In the genomic region with DNA sequence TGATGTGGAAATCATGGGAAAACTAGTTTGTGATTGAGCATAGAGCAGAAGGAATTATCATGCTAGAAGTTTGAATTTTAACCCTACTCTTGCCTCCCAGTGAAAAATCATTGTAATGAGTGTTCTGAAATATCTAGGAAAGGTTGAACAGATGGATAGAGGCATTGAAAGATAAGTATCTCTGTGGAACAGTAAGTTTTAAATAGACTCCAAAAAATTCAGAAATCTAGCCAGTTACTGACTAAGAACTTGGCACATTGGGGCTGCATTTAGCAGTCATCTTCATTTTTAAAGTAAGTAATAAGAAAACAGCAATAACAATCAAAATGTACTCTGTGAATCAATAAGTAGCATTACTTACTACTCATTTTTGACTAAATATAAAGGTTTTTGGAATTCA, we compare ENCODE assay signal across 28 mouse cellular contexts.
A peak's percentile ranks its signal among the peaks of the same experiment; 100 is the strongest.
DNase-seq lines count a peak whose midpoint lies in the region; ATAC-seq and TF ChIP-seq lines count a peak whose summit lies in the region.
"Had no signal": no experiment of that assay in that cellular context is flagged by ENCODE, and none has a peak within 500 bp of the region (broad histone marks: within the 10 kb centered on the region; RNA-seq: fewer than 3 reads in every experiment).

No protein-coding gene starts in this region.

- H3K27me3 ChIP-seq in midbrain, embryonic 13.5 days, result no peaks in the 10 kb centered on the region
- H3K27me3 ChIP-seq: CH12.LX; embryonic facial prominence, embryonic 13.5 days; embryonic facial prominence, embryonic 15.5 days; forebrain, embryonic 12.5 days; Patski had no signal

- no peaks in the 10 kb centered on the region for H3K9me3 ChIP-seq in midbrain, embryonic 13.5 days
- H3K9me3 ChIP-seq: embryonic facial prominence, embryonic 13.5 days; embryonic facial prominence, embryonic 15.5 days; forebrain, embryonic 10.5 days; forebrain, embryonic 12.5 days had no signal

- TF ChIP-seq CTCF in left cerebral cortex, adult 2 months (IDR thresholded peaks at IDR 0.05), result no peak

- intact Hi-C loops in left cerebral cortex, adult 2 months (cut with DNase I), result no loop called here

- H3K4me2 ChIP-seq in midbrain, embryonic 13.5 days (replicated peaks), result no peak overlapping the region
- H3K4me2 ChIP-seq: embryonic facial prominence, embryonic 13.5 days; embryonic facial prominence, embryonic 15.5 days; forebrain, embryonic 12.5 days had no signal

- peak overlapping the region; percentile 33; the same call in 1 of the 2 replicates for H3K27ac ChIP-seq in left cerebral cortex, adult 2 months
- no peak overlapping the region for H3K27ac ChIP-seq in midbrain, embryonic 13.5 days
- H3K27ac ChIP-seq: embryonic facial prominence, embryonic 13.5 days; embryonic facial prominence, embryonic 15.5 days; forebrain, embryonic 10.5 days; forebrain, embryonic 12.5 days had no signal

- no peaks in the 10 kb centered on the region for H3K4me1 ChIP-seq in midbrain, embryonic 13.5 days (replicated peaks)
- H3K4me1 ChIP-seq: embryonic facial prominence, embryonic 13.5 days; embryonic facial prominence, embryonic 15.5 days; forebrain, embryonic 10.5 days; forebrain, embryonic 12.5 days had no signal

- H3K4me3 ChIP-seq in left cerebral cortex, adult 2 months, result no peak overlapping the region
- H3K4me3 ChIP-seq in midbrain, embryonic 13.5 days (replicated peaks), result no peak overlapping the region
- H3K4me3 ChIP-seq: embryonic facial prominence, embryonic 13.5 days; embryonic facial prominence, embryonic 15.5 days; erythroblast, embryonic 14.5 days; forebrain, embryonic 10.5 days; forebrain, embryonic 12.5 days had no signal

- DNase-seq in frontal cortex, postnatal 10 days (ENCODE audit: low spot score in 2 of 2), result no peak
- DNase-seq in left cerebral cortex, adult 2 months (ENCODE audit: extremely low spot score in 1 of 2, low spot score in 2 of 2), result no peak
- no peak for DNase-seq in left cerebral cortex, adult 9 months (ENCODE audit: low spot score in 2 of 2)
- DNase-seq: adrenal gland, adult 8-10 months; adrenal gland, postnatal 14 days; adrenal gland, postnatal 36 days; B cell, adult 2 months; cerebellum, adult 11 months; cerebellum, adult 18-20 months; cerebellum, adult 8-10 months; cerebellum, adult 9-11 months; cerebellum, postnatal 14 days; cerebellum, postnatal 36 days; embryo, embryonic 11 days had no signal

- ATAC-seq in frontal cortex, adult (ENCODE audit: low TSS enrichment), result peak; percentile 84
- ATAC-seq in midbrain, embryonic 13.5 days, result no peak
- ATAC-seq: activated CD4-positive, CD25-positive, alpha-beta regulatory T cell, adult 4 months; CD4-positive, CD25-positive, alpha-beta regulatory T cell, adult 4 months; forebrain, embryonic 14.5 days; forebrain, embryonic 16.5 days; Patski had no signal

- no peak overlapping the region for H3K9ac ChIP-seq in midbrain, embryonic 13.5 days (replicated peaks)
- H3K9ac ChIP-seq: embryonic facial prominence, embryonic 13.5 days; embryonic facial prominence, embryonic 15.5 days; forebrain, embryonic 12.5 days had no signal

- H3K36me3 ChIP-seq in midbrain, embryonic 13.5 days, result no peaks in the 10 kb centered on the region
- H3K36me3 ChIP-seq: embryonic facial prominence, embryonic 13.5 days; embryonic facial prominence, embryonic 15.5 days; forebrain, embryonic 10.5 days; forebrain, embryonic 12.5 days; G1E had no signal
